Mouse (Mus musculus): ENCODE results near the gene Galnt18.

- TF ChIP-seq CTCF (IDR thresholded peaks at IDR 0.05) (no peak), EP300 (IDR thresholded peaks at IDR 0.05) (no peak)
Observed at GRCm38 (mm10) chr7:111672467-111672866, 107.3 kb downstream of the Galnt18 start.
